Mouse (Mus musculus): ENCODE data around the gene Iqcf6. TPM values are rescaled to one million over a fixed set of nuclear protein-coding genes. Genes with fewer than 3 reads are reported as not detected.
A peak's percentile ranks its signal among the peaks of the same experiment; 100 is the strongest.

Iqcf6 gene
- total and polyA plus RNA-seq, 2 experiments from 2014 or later, result not detected

DNA sequence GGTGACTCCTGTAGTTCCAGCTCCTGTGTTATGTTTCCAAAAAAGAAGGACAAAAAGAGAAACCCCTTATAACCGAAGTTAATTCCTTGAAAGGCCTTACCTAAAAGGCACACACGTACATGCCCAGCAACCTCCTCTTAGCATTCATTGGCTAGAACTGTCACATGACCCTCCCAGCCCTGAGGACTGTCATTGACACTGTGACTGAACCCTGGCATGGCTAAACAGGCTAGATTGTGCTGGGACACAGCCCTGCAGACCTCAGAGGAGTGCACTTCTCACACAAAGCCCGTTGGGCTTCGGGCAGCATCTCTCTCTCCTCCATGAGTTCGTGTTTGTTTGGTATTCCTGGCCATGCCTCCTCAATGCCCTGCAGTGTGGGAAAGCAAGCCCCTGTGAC is 5.8 kb downstream of the Iqcf6 start:
- Histone ChIP-seq H3K27ac (no peak overlapping the region), H3K4me3 (ENCODE audit: low read length) (no peak overlapping the region), H3K4me2 (ENCODE audit: low read depth, low read length) (no peak overlapping the region), H3K4me1 (ENCODE audit: insufficient read depth, low read length) (no peaks in the 10 kb centered on the region), H3K9me3 (ENCODE audit: low read length) (no peaks in the 10 kb centered on the region), H3K9ac (replicated peaks; ENCODE audit: low read length) (no peak overlapping the region), H3K36me3 (ENCODE audit: insufficient read depth, low read length) (no peaks in the 10 kb centered on the region), H3K27me3 (ENCODE audit: insufficient read depth, low read length) (no peaks in the 10 kb centered on the region)
- DNase-seq (ENCODE audit: low spot score) (peak; percentile 14), ATAC-seq (peak; percentile 84)
- 56% methylated on average over 5 of the region's 5 CpGs for WGBS
- no peak for TF ChIP-seq CTCF (IDR thresholded peaks at IDR 0.05; ENCODE audit: low read depth)

DNA sequence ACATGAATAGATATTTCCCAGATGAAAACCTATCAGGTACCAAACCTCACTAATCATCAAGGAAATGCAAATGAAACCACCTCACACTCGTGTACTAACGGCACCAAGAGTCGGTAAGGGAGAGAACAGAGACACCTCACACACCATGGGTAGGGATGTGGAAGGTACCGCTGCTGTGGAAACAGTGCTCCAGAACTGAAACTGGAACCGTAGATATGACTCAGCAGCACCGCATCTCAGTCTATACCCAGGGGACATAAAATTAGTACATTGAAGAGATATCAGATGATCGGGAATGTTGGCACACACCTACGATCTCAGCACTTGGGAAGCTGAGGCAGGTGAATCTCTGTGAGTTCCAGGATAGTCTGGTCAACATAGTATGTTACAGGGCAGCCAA is 11.8 kb downstream of the Iqcf6 start:
- H3K27me3 ChIP-seq (ENCODE audit: insufficient read depth, low read length), result no peaks in the 10 kb centered on the region
- no peaks in the 10 kb centered on the region for H3K9me3 ChIP-seq (ENCODE audit: low read length)
- WGBS, result 93% methylated on average over 8 of the region's 8 CpGs
- no peak for DNase-seq (ENCODE audit: low spot score)
- no peak overlapping the region for H3K27ac ChIP-seq
- no peak for TF ChIP-seq CTCF (IDR thresholded peaks at IDR 0.05; ENCODE audit: low read depth)
- H3K4me2 ChIP-seq (ENCODE audit: low read depth, low read length), result no peak overlapping the region
- H3K4me1 ChIP-seq (ENCODE audit: insufficient read depth, low read length), result no peaks in the 10 kb centered on the region
- no peak overlapping the region for H3K4me3 ChIP-seq (ENCODE audit: low read length)
- no peak for ATAC-seq
- H3K9ac ChIP-seq (replicated peaks; ENCODE audit: low read length), result no peak overlapping the region
- no peaks in the 10 kb centered on the region for H3K36me3 ChIP-seq (ENCODE audit: insufficient read depth, low read length)

GRCm38 (mm10) chr9:106641346-106641745 is 15.0 kb downstream of the Iqcf6 start:
- DNase-seq (ENCODE audit: low spot score) (no peak), ATAC-seq (no peak)
- Histone ChIP-seq H3K4me3 (ENCODE audit: low read length) (no peak overlapping the region), H3K9me3 (ENCODE audit: low read length) (no peaks in the 10 kb centered on the region), H3K4me2 (ENCODE audit: low read depth, low read length) (no peak overlapping the region), H3K9ac (replicated peaks; ENCODE audit: low read length) (no peak overlapping the region), H3K27me3 (ENCODE audit: insufficient read depth, low read length) (no peaks in the 10 kb centered on the region), H3K27ac (no peak overlapping the region), H3K36me3 (ENCODE audit: insufficient read depth, low read length) (no peaks in the 10 kb centered on the region), H3K4me1 (ENCODE audit: insufficient read depth, low read length) (no peaks in the 10 kb centered on the region)
- no peak for TF ChIP-seq CTCF (IDR thresholded peaks at IDR 0.05; ENCODE audit: low read depth)
- WGBS, result 53% methylated on average over 5 of the region's 5 CpGs

DNA sequence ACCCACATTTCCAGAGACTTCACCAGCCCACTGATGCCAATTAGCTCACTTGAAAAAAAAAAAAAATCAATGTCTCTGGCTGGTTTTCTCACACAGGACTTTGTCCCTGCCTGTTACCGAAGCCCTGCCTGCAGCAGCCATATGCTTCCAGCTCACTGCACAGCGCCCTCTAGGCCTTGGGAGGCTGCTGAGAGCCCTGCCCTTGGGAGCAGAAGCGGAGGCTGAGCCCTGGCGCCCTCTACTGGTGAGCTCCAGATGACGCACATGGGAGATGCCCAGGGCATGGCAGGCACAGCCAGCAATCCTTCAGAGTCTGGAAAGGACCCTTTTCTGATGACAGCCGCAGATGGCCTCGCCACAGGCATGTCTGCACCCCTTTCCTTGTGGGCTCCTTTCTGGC is 16.7 kb downstream of the Iqcf6 start:
- no peaks in the 10 kb centered on the region for H3K9me3 ChIP-seq (ENCODE audit: low read length)
- TF ChIP-seq CTCF (IDR thresholded peaks at IDR 0.05; ENCODE audit: low read depth), result peak; percentile 93
- no peak overlapping the region for H3K4me3 ChIP-seq (ENCODE audit: low read length)
- H3K9ac ChIP-seq (replicated peaks; ENCODE audit: low read length), result no peak overlapping the region
- H3K27me3 ChIP-seq (ENCODE audit: insufficient read depth, low read length), result no peaks in the 10 kb centered on the region
- no peaks in the 10 kb centered on the region for H3K36me3 ChIP-seq (ENCODE audit: insufficient read depth, low read length)
- peak; percentile 75 for ATAC-seq
- DNase-seq (ENCODE audit: low spot score), result peak; percentile 83
- no peak overlapping the region for H3K4me2 ChIP-seq (ENCODE audit: low read depth, low read length)
- WGBS, result 26% methylated on average over 7 of the region's 7 CpGs
- no peak overlapping the region for H3K27ac ChIP-seq
- H3K4me1 ChIP-seq (ENCODE audit: insufficient read depth, low read length), result no peaks in the 10 kb centered on the region

DNA sequence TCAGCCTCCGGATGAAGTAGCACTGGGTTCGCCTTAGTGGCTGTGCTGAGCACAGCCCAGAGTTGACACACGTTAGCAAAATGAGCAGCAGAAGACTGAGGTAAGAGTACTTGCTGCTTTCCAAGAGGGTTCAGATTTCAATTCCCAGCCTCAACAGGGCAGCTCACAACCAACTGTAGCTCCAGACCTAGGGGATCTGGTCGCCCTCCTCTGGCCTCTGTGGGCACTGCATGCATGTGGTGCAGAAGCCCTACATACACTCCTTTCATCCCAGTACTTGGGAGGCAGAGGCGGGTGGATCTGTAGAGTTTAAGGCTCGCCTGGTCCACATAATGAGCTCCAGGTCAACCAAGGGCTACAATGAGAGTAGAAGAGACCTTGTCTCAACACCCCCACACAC is 17.4 kb downstream of the Iqcf6 start:
- H3K27ac ChIP-seq, result no peak overlapping the region
- peak; percentile 41 for TF ChIP-seq CTCF (IDR thresholded peaks at IDR 0.05; ENCODE audit: low read depth)
- DNase-seq (ENCODE audit: low spot score) (no peak), ATAC-seq (no peak)
- no peaks in the 10 kb centered on the region for H3K36me3 ChIP-seq (ENCODE audit: insufficient read depth, low read length)
- H3K9ac ChIP-seq (replicated peaks; ENCODE audit: low read length), result no peak overlapping the region
- H3K27me3 ChIP-seq (ENCODE audit: insufficient read depth, low read length), result no peaks in the 10 kb centered on the region
- H3K4me3 ChIP-seq (ENCODE audit: low read length), result no peak overlapping the region
- no peak overlapping the region for H3K4me2 ChIP-seq (ENCODE audit: low read depth, low read length)
- H3K9me3 ChIP-seq (ENCODE audit: low read length), result no peaks in the 10 kb centered on the region
- no peaks in the 10 kb centered on the region for H3K4me1 ChIP-seq (ENCODE audit: insufficient read depth, low read length)
- WGBS, result 76% methylated on average over 6 of the region's 6 CpGs

DNA sequence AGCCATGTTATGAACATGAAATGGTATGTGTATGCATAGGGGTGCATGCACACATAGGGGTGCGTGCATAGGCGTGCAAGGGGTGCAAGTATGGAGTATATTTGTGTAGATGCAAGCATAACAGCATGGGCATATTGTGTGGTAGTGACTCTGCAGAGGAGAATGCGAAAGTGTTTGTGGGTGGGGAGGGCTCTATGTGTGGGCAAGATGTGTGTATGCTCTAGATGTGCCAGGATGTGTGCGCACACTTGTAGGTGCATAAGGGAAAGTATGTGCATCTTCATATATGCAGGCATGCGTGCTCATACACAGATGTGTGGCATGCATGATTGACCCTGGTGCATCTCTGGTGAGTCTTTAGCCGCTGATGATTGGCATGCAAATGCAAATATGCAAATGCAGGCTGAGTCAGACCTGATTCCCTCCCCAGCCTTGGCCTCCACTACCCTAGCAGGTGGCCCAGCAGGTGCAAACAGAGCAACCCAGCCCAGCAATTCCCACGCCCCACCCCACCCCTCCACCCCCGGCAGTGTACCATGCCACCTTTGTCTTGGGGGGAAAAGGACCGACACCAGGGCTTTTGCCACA is 19.4 kb downstream of the Iqcf6 start:
- no peak overlapping the region for H3K4me3 ChIP-seq (ENCODE audit: low read length)
- H3K9ac ChIP-seq (replicated peaks; ENCODE audit: low read length), result no peak overlapping the region
- no peak overlapping the region for H3K4me2 ChIP-seq (ENCODE audit: low read depth, low read length)
- H3K27ac ChIP-seq, result no peak overlapping the region
- TF ChIP-seq CTCF (IDR thresholded peaks at IDR 0.05; ENCODE audit: low read depth), result no peak
- WGBS, result 73% methylated on average over 9 of the region's 9 CpGs
- H3K36me3 ChIP-seq (ENCODE audit: insufficient read depth, low read length), result no peaks in the 10 kb centered on the region
- DNase-seq (ENCODE audit: low spot score), result no peak
- no peaks in the 10 kb centered on the region for H3K9me3 ChIP-seq (ENCODE audit: low read length)
- no peaks in the 10 kb centered on the region for H3K4me1 ChIP-seq (ENCODE audit: insufficient read depth, low read length)
- H3K27me3 ChIP-seq (ENCODE audit: insufficient read depth, low read length), result no peaks in the 10 kb centered on the region
- no peak for ATAC-seq

GRCm38 (mm10) chr9:106647226-106647625 is 20.8 kb downstream of the Iqcf6 start:
- H3K4me2 ChIP-seq (ENCODE audit: low read depth, low read length), result no peak overlapping the region
- 78% methylated on average over 27 of the region's 27 CpGs for WGBS
- no peak for TF ChIP-seq CTCF (IDR thresholded peaks at IDR 0.05; ENCODE audit: low read depth)
- no peaks in the 10 kb centered on the region for H3K36me3 ChIP-seq (ENCODE audit: insufficient read depth, low read length)
- no peaks in the 10 kb centered on the region for H3K4me1 ChIP-seq (ENCODE audit: insufficient read depth, low read length)
- H3K27ac ChIP-seq, result no peak overlapping the region
- ATAC-seq, result no peak
- no peak for DNase-seq (ENCODE audit: low spot score)
- no peaks in the 10 kb centered on the region for H3K9me3 ChIP-seq (ENCODE audit: low read length)
- H3K9ac ChIP-seq (replicated peaks; ENCODE audit: low read length), result no peak overlapping the region
- no peaks in the 10 kb centered on the region for H3K27me3 ChIP-seq (ENCODE audit: insufficient read depth, low read length)
- H3K4me3 ChIP-seq (ENCODE audit: low read length), result no peak overlapping the region

Measured in hindbrain, postnatal 0 days (tissue).